ENCODE assay signal across 17 mouse cellular contexts in the genomic region with DNA sequence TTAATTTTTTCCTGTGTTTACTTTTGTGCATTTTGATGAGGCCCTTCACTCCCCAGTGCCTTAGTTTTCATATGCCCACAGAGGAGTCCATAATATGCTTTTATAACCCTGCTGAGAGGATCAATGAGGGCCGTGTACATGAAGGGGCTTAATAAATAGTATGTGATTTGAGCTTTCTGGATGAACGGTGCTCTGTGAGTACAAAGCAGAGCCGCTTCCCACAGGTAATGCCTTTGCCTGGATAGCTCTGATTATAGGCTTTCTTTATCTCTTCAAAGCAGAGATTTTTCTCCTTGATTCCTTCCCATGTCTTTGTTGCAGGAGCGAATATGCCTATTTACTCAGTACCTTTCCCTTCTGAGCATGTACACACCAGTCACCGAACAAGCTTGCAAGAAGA.
"Had no signal": no experiment of that assay in that cellular context is flagged by ENCODE, and none has a peak within 500 bp of the region (broad histone marks: within the 10 kb centered on the region; RNA-seq: fewer than 3 reads in every experiment).

No protein-coding gene starts in this region.

- H3K4me2 ChIP-seq: intestine, embryonic 15.5 days; limb, embryonic 13.5 days; liver, embryonic 11.5 days; liver, embryonic 15.5 days; midbrain, embryonic 12.5 days; stomach, embryonic 15.5 days had no signal

- H3K36me3 ChIP-seq: intestine, embryonic 15.5 days; limb, embryonic 13.5 days; liver, embryonic 15.5 days; midbrain, embryonic 12.5 days; stomach, embryonic 15.5 days had no signal

- H3K9ac ChIP-seq: intestine, embryonic 15.5 days; limb, embryonic 13.5 days; liver, embryonic 15.5 days; midbrain, embryonic 12.5 days; stomach, embryonic 15.5 days had no signal

- H3K4me3 ChIP-seq: intestine, embryonic 15.5 days; limb, embryonic 13.5 days; liver, embryonic 15.5 days; midbrain, embryonic 12.5 days; stomach, embryonic 15.5 days had no signal

- H3K27me3 ChIP-seq: intestine, embryonic 15.5 days; limb, embryonic 13.5 days; liver, embryonic 15.5 days; midbrain, embryonic 12.5 days; stomach, embryonic 15.5 days had no signal

- H3K27ac ChIP-seq: intestine, embryonic 15.5 days; kidney, postnatal 0 days; limb, embryonic 13.5 days; liver, embryonic 15.5 days; midbrain, embryonic 12.5 days; stomach, embryonic 15.5 days had no signal

- DNase-seq: kidney, adult 9 months; kidney, postnatal 36 days; layer of hippocampus, adult 9-11 months; left cerebral cortex, postnatal 4 days; lung, adult 2 months; lung, postnatal 36 days; right cerebral cortex, postnatal 14 days; thymus, adult 2 months; thymus, postnatal 25 days had no signal

- H3K4me1 ChIP-seq: intestine, embryonic 15.5 days; limb, embryonic 13.5 days; liver, embryonic 15.5 days; midbrain, embryonic 12.5 days; stomach, embryonic 15.5 days had no signal

- H3K9me3 ChIP-seq: intestine, embryonic 15.5 days; limb, embryonic 13.5 days; liver, embryonic 15.5 days; midbrain, embryonic 12.5 days; stomach, embryonic 15.5 days had no signal

- ATAC-seq: intestine, embryonic 15.5 days; lung, postnatal 0 days had no signal
